Mouse (Mus musculus): Measurements from ENCODE around the gene Ror2.
A peak's percentile ranks its signal among the peaks of the same experiment; 100 is the strongest.

The Ror2 gene

GRCm38 (mm10) chr13:53140298-53140697 is 145.6 kb downstream of the Ror2 start:
- no peak for DNase-seq (ENCODE audit: low read depth, low spot score)

GRCm38 (mm10) chr13:53130567-53130966 is 155.4 kb downstream of the Ror2 start:
- DNase-seq (ENCODE audit: low read depth, low spot score) = no peak

GRCm38 (mm10) chr13:53130032-53130431 is 155.9 kb downstream of the Ror2 start:
- no peak for DNase-seq (ENCODE audit: low read depth, low spot score)

DNA sequence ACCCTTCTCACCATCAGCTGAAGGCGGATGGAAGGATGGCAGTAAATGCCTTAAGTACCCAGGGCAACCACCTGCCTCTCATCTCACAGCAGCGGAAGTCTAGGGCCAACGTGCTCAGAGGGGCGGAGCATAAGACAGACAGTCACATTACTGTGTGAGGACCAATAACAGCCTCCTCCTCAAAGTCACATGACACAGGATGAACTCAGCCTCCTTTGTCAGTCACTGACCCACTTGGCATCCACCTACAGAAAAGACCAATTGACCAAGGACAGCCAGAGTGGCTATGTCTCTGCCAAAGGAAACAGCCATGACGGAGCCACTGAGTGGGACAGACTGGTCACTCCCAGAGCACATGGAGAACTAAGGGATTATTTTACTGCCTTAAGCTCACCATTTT is 160.3 kb downstream of the Ror2 start:
- no peak for DNase-seq (ENCODE audit: low read depth, low spot score)

GRCm38 (mm10) chr13:53122085-53122484 is 163.8 kb downstream of the Ror2 start:
- DNase-seq (ENCODE audit: low read depth, low spot score) = no peak

DNA sequence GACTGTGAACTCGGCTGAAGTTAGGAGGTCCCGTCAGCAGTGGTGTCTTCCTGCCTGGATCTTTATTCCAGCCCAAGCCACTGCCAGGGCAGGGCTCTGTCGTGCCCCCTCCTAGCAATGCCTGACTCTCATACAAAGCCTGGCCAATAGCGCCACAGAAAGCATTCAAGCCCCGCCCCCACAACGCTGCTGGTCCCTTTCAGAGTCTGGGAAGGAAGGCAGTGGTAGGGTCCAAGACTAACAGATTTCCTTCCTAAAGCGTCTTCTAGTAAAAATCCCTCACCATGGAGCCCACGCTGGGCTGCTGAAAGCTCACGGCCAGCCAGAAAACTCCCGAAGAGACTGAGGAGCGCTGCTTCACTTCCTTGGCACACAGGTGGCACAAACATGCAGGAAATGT is 165.0 kb downstream of the Ror2 start:
- no peak for DNase-seq (ENCODE audit: low read depth, low spot score)

DNA sequence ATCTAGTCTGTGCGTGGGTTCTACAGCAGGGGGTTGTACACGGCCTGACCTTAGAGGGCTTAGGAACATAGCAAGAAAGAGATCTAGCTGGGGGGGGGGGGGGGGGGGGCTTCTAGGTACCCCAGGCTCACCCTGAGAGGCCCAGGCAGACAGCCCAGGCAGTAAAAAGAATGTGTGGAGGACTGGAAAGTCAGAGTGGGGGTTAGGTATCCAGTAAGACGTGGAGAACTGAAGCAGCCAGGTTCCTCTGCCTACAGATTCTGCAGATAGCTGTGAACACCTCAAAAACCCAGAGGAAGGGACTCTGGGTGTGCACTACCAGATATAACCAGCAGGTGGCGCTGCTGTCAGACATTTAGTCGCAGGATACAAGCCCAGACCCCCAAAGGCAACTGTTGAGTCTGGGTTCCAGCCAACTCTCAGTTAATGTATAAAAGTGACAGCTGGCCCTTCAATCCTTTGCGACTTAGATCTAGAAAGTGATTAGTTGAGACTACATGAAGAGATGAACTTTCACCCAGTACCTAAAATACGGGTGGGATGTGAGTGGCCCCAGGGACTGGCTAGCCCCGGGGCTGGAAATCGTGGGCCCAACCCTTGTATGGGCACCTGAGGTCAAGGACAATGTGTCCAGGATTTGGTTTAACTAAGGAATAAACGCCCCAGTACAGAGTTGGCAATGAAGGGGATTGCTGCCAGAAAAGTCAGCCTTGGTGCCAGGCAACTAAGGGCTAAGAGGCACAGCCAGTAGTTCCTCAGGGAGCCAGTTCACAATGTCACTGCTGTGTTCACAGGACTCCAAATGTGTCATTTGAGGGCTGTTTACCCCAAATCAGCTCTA is 166.1 kb downstream of the Ror2 start:
- DNase-seq (ENCODE audit: low read depth, low spot score) = peak; percentile 64

- no peak for DNase-seq (ENCODE audit: low read depth, low spot score)
Observed at GRCm38 (mm10) chr13:53118398-53118797, 167.5 kb downstream of the Ror2 start.

GRCm38 (mm10) chr13:53117921-53118320 is 168.0 kb downstream of the Ror2 start:
- DNase-seq (ENCODE audit: low read depth, low spot score) = no peak

DNA sequence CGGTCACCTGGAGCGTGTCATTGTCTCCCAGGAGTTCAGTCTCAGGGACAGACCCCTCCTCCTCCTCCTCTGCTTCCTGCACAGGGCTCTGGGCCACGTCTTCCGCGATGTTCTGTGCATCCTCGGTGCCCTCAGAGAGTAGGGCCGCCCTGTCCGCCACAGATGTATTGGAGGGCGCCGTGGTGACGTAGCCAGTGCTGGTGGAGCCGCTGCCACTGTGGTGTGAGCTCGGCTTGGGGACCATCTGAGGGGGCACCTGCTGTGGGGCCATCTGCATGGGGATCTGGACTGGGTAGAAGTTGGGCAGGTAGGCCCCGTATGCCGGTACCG is 175.7 kb downstream of the Ror2 start:
- no peak for DNase-seq (ENCODE audit: low read depth, low spot score)

- DNase-seq (ENCODE audit: low read depth, low spot score) = peak; percentile 93
Observed at GRCm38 (mm10) chr13:53109560-53110248, 176.2 kb downstream of the Ror2 start.

DNA sequence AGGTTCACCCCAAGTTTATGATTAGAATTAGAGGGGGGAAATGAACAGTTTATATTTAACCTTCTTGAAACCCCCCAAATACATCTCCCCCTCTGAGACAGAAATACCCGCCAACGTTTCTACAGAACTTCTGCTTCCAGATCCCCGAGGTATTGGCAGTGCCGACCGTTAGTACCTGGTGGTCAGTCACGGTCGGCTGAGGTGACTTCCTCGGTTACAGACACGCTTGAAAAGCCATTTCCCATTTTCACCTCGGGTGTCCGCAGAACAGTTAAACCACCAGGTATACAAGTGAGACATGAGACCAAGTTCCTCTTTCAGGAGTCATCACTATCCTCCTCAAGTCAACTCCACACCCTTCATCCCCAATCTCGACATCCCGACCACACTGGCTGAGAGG is 179.2 kb downstream of the Ror2 start:
- no peak for DNase-seq (ENCODE audit: low read depth, low spot score)

- DNase-seq (ENCODE audit: low read depth, low spot score) = no peak
Observed at GRCm38 (mm10) chr13:53099771-53100682, 185.9 kb downstream of the Ror2 start.

GRCm38 (mm10) chr13:53096615-53097014 is 189.3 kb downstream of the Ror2 start:
- DNase-seq (ENCODE audit: low read depth, low spot score) = no peak

DNA sequence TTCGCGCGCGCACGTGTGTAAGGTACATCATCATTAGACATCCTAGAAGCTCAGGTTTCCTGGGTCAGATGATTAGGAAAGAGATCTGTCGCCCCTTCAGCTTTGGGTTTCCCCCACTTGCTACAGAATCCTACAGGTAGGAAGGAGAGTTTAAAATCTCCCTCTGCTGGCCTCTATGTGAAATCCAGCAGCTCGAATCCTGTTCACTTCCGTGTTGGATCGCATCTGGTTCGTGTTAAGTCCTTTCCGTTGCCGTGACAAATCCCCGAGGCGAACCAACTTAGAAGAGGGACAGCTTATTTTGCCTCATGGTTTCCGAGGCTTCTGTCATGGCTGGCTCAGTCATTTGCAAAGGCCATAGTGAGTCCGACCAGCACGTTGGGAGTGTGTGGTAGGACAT is 190.7 kb downstream of the Ror2 start:
- no peak for DNase-seq (ENCODE audit: low read depth, low spot score)

GRCm38 (mm10) chr13:53094658-53095057 is 191.3 kb downstream of the Ror2 start:
- no peak for DNase-seq (ENCODE audit: low read depth, low spot score)

GRCm38 (mm10) chr13:53093407-53093806 is 192.5 kb downstream of the Ror2 start:
- no peak for DNase-seq (ENCODE audit: low read depth, low spot score)

DNA sequence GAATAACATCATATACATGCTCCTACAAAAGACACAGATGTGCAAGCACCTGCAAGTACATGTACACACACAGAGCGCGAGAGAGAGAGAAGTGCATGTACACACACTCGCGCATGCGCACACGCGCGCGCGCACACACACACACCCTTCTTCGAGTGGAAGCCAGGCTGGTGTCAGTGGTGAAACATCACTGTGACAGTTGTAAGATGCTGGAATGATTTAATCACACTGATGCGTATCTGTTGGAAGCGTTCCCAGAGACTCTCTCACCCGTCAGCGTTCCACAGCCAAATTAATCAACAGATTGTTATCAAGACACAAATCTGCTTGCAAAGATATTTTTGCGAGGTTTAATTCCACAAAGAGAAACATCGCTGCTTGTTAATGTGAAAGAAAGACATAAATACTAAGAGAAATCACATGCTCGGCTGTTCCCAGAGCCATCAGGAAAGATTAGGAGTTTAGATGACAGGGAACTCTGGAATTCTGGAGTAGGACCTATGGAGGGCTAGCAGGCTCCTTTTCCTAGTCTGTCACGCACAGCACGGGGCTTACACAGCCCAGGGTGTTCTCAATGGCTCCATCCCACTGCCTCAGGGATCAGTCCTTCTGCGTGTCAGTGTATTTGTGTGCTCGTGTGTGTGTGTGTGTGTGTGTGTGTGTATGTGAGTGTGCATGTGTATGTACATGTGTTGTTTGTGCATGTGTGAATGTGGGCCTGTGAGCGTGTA is 199.2 kb downstream of the Ror2 start:
- no peak for DNase-seq (ENCODE audit: low read depth, low spot score)

- no peak for DNase-seq (ENCODE audit: low read depth, low spot score)
Observed at GRCm38 (mm10) chr13:53081846-53082245, 204.1 kb downstream of the Ror2 start.

- DNase-seq (ENCODE audit: low read depth, low spot score) = no peak
Observed at GRCm38 (mm10) chr13:53077732-53078345, 208.1 kb downstream of the Ror2 start.

- DNase-seq (ENCODE audit: low read depth, low spot score) = no peak
Observed at GRCm38 (mm10) chr13:53075006-53075405, 210.9 kb downstream of the Ror2 start.

Measured in WW6 (cell line).